Mouse (Mus musculus) lung, postnatal 0 days (tissue): ENCODE data around the gene Gli3. TPM values are rescaled to one million over a fixed set of nuclear protein-coding genes. Genes with fewer than 3 reads are reported as not detected.

Source experiments
- ATAC-seq: fragments of 200-750 bp; cut with Nextera tagmentation; 2 replicates; pipeline ENCODE4 v1.8.0; 2017; ENCODE audit warnings: moderate library complexity
- DNase-seq: peaks from one replicate; pipeline ENCODE4 v3.0.0-alpha.2; 2016; ENCODE audit warnings: low spot score
- H3K27ac ChIP-seq: fragments of 300-500 bp; sonication (generic); 2 replicates; pipeline ENCODE4 v1.5.1; 2014; ENCODE audit warnings: antibody characterized with exemption, mild to moderate bottlenecking, low read length, mixed read lengths
- H3K27me3 ChIP-seq: fragments of 300-500 bp; sonication (generic); replicated peaks from 2 replicates; pipeline ENCODE4 v1.6.1; 2014; ENCODE audit warnings: low read length, mixed read lengths; ENCODE audit not compliant: insufficient read depth
- H3K36me3 ChIP-seq: fragments of 300-500 bp; sonication (generic); 2 replicates; pipeline ENCODE4 v1.6.1; 2014; ENCODE audit warnings: low read length, mixed read lengths; ENCODE audit not compliant: insufficient read depth
- H3K4me1 ChIP-seq: fragments of 300-500 bp; sonication (generic); 2 replicates; pipeline ENCODE4 v1.6.1; 2014; ENCODE audit warnings: antibody characterized with exemption, low read depth, low read length, mixed read lengths; ENCODE audit not compliant: insufficient read depth
- H3K4me2 ChIP-seq: fragments of 300-500 bp; sonication (generic); replicated peaks from 2 replicates; pipeline ENCODE4 v1.6.1; 2014; ENCODE audit warnings: low read depth, mild to moderate bottlenecking, low read length, moderate library complexity, mixed read lengths
- H3K4me3 ChIP-seq: fragments of 300-500 bp; sonication (generic); 2 replicates; pipeline ENCODE4 v1.5.1; 2014; ENCODE audit warnings: low read depth, low read length
- H3K9ac ChIP-seq: fragments of 300-500 bp; sonication (generic); replicated peaks from 2 replicates; pipeline ENCODE4 v1.6.1; 2014; ENCODE audit warnings: low read depth, mild to moderate bottlenecking
- H3K9me3 ChIP-seq: fragments of 300-500 bp; sonication (generic); 2 replicates; pipeline ENCODE4 v1.6.1; 2016; ENCODE audit warnings: low read length, mixed read lengths
- CTCF ChIP-seq: IDR thresholded peaks from 2 replicates; pipeline ENCODE4 v1.5.1; 2016; ENCODE audit warnings: antibody characterized with exemption, mild to moderate bottlenecking
- EP300 ChIP-seq: IDR thresholded peaks from 2 replicates; pipeline ENCODE4 v1.6.1; 2016; ENCODE audit warnings: antibody characterized with exemption, mild to moderate bottlenecking, control low read depth
- WGBS: fragments of 180-500 bp; shearing (Covaris S2); extraction: QIAGEN DNeasy Blood & Tissue Kit; methylation state at CpG from one replicate; pipeline ENCODE4 v1.1.7; 2014; 5-methylcytosine and 5-hydroxymethylcytosine counted together
- polyA plus RNA-seq: library from polyadenylated mRNA; unstranded; fragments of >200 nt; fragmentation: Nextera tagmentation; extraction: Ambion mirVana; gene quantifications from 2 replicates; pipeline ENCODE4 v1.2.1, GENCODE M21; 2015

The Gli3 gene
- polyA plus RNA-seq, 1 experiment from 2014 or later: 3.5 TPM

GRCm38 (mm10) chr13:15514082-15514481 lies 51.0 kb downstream of the Gli3 start:
- 50% methylated on average over 8 of the region's 8 CpGs for WGBS
- no peak for TF ChIP-seq CTCF
- no peak for TF ChIP-seq EP300
- Histone ChIP-seq H3K4me2 (no peak overlapping the region), H3K4me1 (no peaks in the 10 kb centered on the region), H3K9me3 (no peaks in the 10 kb centered on the region), H3K4me3 (no peak overlapping the region), H3K36me3 (no peaks in the 10 kb centered on the region), H3K27ac (no peak overlapping the region), H3K9ac (no peak overlapping the region), H3K27me3 (no peaks in the 10 kb centered on the region)
- DNase-seq: peak; percentile 48
- peak; percentile 68 for ATAC-seq

GRCm38 (mm10) chr13:15517048-15517760 lies 54.2 kb downstream of the Gli3 start:
- no peaks in the 10 kb centered on the region for H3K36me3 ChIP-seq
- no peaks in the 10 kb centered on the region for H3K9me3 ChIP-seq
- no peaks in the 10 kb centered on the region for H3K27me3 ChIP-seq
- H3K27ac ChIP-seq: no peak overlapping the region
- no peak for TF ChIP-seq EP300
- TF ChIP-seq CTCF: no peak
- H3K4me2 ChIP-seq: no peak overlapping the region
- H3K9ac ChIP-seq: no peak overlapping the region
- WGBS: 86% methylated on average over 9 of the region's 9 CpGs
- no peak overlapping the region for H3K4me3 ChIP-seq
- no peak for ATAC-seq
- no peak for DNase-seq
- no peaks in the 10 kb centered on the region for H3K4me1 ChIP-seq

- no peaks in the 10 kb centered on the region for H3K36me3 ChIP-seq
- H3K9ac ChIP-seq: no peak overlapping the region
- DNase-seq (no peak), ATAC-seq (no peak)
- no peak for TF ChIP-seq CTCF
- TF ChIP-seq EP300: no peak
- no peak overlapping the region for H3K27ac ChIP-seq
- no peak overlapping the region for H3K4me2 ChIP-seq
- 52% methylated on average over 2 of the region's 2 CpGs for WGBS
- H3K4me1 ChIP-seq: no peaks in the 10 kb centered on the region
- no peaks in the 10 kb centered on the region for H3K9me3 ChIP-seq
- no peak overlapping the region for H3K4me3 ChIP-seq
- no peaks in the 10 kb centered on the region for H3K27me3 ChIP-seq
These were observed 57.3 kb downstream of the Gli3 start for GRCm38 (mm10) chr13:15520353-15520752.

- ATAC-seq (no peak), DNase-seq (no peak)
- Histone ChIP-seq H3K4me1 (no peaks in the 10 kb centered on the region; the same call in 1 of the 2 replicates), H3K27ac (no peak overlapping the region), H3K9me3 (no peaks in the 10 kb centered on the region), H3K27me3 (no peaks in the 10 kb centered on the region), H3K9ac (no peak overlapping the region), H3K4me2 (no peak overlapping the region), H3K36me3 (no peaks in the 10 kb centered on the region), H3K4me3 (no peak overlapping the region)
- TF ChIP-seq EP300: no peak
- no peak for TF ChIP-seq CTCF
- WGBS: 64% methylated on average over 3 of the region's 3 CpGs
These were observed 59.1 kb downstream of the Gli3 start for GRCm38 (mm10) chr13:15522153-15522552.

- H3K4me2 ChIP-seq: no peak overlapping the region
- no peaks in the 10 kb centered on the region; the same call in 1 of the 2 replicates for H3K4me1 ChIP-seq
- no peak for TF ChIP-seq EP300
- no peak for TF ChIP-seq CTCF
- no peak overlapping the region for H3K9ac ChIP-seq
- H3K9me3 ChIP-seq: no peaks in the 10 kb centered on the region
- DNase-seq: no peak
- 80% methylated on average over 8 of the region's 8 CpGs for WGBS
- no peak overlapping the region for H3K27ac ChIP-seq
- no peak for ATAC-seq
- H3K4me3 ChIP-seq: no peak overlapping the region
- no peaks in the 10 kb centered on the region for H3K27me3 ChIP-seq
- H3K36me3 ChIP-seq: no peaks in the 10 kb centered on the region
These were observed 61.2 kb downstream of the Gli3 start for GRCm38 (mm10) chr13:15524208-15524607.

- 92% methylated on average over 4 of the region's 4 CpGs for WGBS
- no peak for ATAC-seq
These were observed 63.7 kb downstream of the Gli3 start for GRCm38 (mm10) chr13:15526691-15527090.

More at GRCm38 (mm10) chr13:15526691-15527090, 63.7 kb downstream of the Gli3 start:
- H3K27ac ChIP-seq: no peak overlapping the region
- no peaks in the 10 kb centered on the region for H3K27me3 ChIP-seq
- H3K4me1 ChIP-seq: no peaks in the 10 kb centered on the region; the same call in 1 of the 2 replicates
- no peaks in the 10 kb centered on the region for H3K9me3 ChIP-seq
- TF ChIP-seq CTCF: no peak
- TF ChIP-seq EP300: no peak
- H3K9ac ChIP-seq: no peak overlapping the region
- H3K4me3 ChIP-seq: no peak overlapping the region
- DNase-seq: no peak
- no peaks in the 10 kb centered on the region for H3K36me3 ChIP-seq
- no peak overlapping the region for H3K4me2 ChIP-seq
